Mouse (Mus musculus): Measurements from ENCODE around the gene Yaf2.
"Not testable (repeated sequence)": the region's sequence is repeated elsewhere in the genome, so short reads cannot be mapped to it uniquely, and the experiment has no call there.

Yaf2 gene

DNA sequence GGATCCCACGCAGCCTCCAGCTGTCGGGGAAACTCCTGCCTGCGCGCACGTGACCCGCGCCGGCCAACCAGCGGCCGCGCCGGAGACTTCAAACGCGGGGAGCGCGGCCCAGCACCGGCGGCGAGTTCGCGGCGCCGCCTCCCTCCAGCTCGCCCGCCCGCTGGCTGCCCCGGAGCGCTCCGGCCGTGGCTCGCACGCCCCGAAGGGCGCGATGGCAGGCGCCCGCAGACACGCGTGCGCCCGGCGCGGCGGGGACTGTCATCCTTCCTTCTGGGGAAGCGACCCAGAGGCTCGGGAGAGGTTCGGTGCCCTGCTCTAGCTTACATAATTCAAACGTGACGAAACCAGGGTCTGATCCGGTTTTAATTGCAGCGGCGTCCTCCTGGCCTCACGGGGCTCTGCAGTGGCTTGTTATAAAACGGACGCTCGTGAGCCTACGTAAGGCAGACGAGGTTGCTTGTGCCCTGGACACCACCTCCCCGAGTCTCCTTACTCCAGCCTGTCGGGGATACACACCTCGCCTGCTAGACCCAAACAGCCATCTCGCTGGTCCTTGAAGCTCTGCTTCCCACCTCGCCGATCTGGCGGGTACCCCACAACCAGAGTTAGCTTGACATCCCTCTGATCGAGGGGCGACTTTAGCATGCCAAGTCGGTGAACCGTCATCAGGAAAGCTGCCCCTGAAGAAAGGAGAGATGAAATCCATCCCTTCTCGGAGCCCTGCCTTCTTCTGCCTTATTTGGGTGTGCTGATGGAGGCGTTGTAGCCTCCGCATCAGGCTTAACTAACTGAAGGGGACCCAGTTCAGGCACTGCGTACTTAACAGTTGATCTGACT is at the start of gene Yaf2:
Yaf2 (minus strand) TSS at position 11 of the 837 bp plus-strand sequence.
- DNase-seq (ENCODE audit: low spot score): peak; percentile 84

DNA sequence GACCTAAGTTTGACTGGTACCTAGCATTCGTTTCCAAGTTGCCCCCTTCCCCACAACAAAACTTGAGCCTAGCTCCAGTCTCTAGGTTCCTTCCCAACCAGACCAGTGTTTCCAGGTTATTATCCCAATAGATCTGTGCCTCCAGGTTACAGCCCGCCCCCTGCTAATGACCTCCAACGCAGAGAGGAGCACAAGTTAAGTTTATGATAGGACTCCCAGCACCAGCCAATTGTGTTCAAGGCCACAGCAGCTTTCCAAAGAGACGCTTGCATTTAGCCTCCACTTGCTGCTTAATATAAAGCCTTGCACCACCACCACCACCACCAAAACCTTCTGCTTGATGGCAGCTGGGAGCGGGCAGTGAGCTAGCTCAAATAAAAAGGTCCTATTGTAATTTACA is 44.6 kb upstream of the Yaf2 start:
- no peak for DNase-seq (ENCODE audit: low spot score)

DNA sequence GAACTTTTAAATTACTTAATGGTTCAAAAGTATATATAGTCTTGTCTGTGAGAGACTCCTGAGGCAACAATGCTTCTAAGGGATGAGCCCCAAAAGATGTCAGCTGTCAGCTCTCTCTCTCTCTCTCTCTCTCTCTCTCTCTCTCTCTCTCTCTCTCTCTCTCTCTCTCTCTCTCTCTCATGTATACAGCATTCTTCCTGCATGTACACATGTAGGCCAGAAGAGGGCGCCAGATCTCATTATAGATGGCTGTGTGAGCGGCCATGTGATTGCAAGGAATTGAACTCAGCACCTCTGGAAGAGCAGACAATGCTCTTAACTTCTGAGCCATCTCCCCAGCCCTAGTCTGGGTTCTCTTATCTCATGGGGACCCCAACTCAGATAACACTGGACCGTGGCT is 42.4 kb upstream of the Yaf2 start:
- no peak for DNase-seq (ENCODE audit: low spot score)

DNA sequence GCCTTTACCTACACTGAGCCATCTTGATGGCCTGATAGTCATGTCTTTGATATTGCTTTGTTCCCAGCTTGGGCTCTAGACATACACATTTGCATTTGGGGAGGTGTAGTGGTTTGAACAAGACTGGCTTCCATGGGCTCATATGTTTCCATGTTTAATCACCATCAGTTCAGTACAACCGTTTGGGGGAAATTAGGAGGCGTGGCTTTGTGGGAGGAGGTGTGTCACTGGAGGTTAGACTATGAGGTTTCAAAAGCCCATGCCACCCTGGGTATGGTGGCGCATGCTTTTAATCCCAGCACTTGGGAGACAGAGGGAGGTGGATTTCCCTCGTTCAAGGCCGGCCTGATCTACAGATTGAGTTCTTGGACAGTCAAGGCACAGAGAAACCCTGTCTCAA is 39.0 kb upstream of the Yaf2 start:
- DNase-seq (ENCODE audit: low spot score): no peak

DNA sequence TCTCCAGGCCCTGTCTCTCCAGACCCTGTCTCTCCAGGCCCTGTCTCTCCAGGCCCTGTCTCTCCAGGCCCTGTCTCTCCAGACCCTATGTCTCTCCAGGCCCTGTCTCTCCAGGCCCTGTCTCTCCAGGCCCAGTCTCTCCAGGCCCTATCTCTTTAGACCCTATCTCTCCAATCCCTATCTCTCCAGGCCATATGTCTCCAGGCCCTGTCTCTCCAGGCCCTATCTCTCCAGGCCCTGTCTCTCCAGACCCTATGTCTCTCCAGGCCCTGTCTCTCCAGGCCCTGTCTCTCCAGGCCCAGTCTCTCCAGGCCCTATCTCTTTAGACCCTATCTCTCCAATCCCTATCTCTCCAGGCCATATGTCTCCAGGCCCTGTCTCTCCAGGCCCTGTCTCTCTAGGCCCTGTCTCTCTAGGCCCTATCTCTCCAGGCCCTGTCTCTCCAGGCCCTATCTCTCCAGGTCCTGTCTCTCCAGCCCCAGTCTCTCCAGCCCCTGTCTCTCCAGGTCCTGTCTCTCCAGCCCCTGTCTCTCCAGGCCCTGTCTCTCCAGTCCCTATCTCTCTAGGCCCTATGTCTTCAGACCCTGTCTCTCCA is 35.9 kb upstream of the Yaf2 start:
- DNase-seq (ENCODE audit: low spot score): not testable (repeated sequence)

DNA sequence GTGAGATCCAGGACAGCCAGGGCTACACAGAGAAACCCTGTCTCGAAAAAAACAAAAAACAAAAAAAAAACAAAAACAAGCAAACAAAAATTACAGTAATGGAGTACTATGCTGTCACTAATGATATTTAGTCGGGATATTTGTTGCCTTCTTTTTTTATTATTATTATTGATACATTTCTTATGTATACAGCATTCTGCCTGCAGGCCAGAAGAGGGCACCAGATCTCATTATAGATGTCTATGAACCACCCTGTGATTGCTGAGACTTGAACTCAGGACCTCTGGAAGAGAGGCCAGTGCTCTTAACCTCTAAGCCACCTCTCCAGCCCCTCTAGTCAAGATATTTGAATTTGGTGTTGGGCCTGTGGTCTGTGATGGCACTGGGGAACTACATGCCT is 35.1 kb upstream of the Yaf2 start:
- DNase-seq (ENCODE audit: low spot score): no peak

DNA sequence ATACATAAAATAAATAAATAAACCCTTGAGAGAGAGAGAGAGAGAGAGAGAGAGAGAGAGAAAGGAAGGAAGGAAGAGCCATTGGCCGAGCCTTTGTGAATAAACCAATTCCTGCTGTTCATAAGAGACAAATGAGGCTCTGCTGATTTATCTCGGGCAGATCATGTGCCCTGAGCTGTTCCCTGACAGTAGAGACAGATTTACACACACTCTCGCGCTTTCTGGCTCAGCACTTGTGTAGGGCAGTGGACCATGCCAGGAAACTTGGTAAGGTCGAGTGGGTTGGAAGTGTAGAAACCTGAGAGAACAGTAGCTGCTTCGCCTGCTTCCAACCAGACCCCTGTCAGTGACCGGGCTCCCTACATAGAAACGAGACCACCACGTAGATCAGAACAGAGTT is 31.8 kb upstream of the Yaf2 start:
- no peak for DNase-seq (ENCODE audit: low spot score)

DNA sequence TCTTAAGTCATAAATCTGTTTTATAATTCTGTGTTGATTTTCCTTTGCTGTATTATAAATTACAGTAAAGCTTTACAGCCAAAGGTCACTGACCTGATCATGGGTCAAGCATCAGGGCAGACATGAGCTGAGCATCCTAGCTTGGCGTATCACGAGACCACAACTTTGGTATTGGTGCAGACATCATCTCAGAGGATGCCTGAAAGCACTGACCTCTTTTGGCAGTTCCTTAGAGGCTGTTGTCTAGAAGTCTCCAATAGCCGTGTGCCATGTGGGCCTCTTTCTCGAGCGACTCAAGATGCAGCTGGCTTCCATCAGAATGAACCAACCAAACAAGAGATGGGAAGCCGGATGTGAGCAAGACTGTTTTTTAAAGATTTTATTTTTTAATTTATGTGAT is 28.8 kb upstream of the Yaf2 start:
- DNase-seq (ENCODE audit: low spot score): no peak

DNA sequence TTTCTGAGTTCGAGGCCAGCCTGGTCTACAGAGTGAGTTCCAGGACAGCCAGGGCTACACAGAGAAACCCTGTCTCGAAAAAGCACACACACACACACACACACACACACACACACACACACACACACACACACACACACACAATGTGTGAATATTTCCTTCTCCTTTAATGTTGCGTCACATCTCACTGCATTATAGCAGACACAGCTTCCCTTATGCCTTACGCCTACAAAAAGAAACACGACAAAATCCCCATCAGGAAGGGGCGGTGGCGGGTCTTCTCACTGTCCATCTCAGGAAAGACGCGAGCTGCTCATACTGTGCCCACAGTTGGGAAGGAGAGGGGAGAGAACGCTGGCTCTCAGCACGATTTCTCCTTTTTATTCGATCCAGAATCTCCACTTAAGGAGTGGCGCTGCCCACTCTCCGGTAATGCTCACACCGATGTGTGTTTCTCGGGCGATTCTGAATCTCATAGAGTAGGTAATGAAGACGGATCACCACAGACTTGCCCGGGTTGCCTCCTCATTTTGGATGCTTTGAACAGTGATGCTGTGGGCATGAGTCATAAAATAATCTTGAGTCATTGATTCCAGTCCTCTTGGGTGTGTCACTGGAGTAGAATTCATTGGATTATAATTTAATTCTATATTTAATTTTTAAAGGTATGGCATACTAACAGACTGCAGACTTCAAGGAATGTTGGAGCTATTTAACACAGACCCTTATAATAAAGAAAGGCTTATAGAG is 21.8 kb upstream of the Yaf2 start:
- no peak for DNase-seq (ENCODE audit: low spot score)

DNA sequence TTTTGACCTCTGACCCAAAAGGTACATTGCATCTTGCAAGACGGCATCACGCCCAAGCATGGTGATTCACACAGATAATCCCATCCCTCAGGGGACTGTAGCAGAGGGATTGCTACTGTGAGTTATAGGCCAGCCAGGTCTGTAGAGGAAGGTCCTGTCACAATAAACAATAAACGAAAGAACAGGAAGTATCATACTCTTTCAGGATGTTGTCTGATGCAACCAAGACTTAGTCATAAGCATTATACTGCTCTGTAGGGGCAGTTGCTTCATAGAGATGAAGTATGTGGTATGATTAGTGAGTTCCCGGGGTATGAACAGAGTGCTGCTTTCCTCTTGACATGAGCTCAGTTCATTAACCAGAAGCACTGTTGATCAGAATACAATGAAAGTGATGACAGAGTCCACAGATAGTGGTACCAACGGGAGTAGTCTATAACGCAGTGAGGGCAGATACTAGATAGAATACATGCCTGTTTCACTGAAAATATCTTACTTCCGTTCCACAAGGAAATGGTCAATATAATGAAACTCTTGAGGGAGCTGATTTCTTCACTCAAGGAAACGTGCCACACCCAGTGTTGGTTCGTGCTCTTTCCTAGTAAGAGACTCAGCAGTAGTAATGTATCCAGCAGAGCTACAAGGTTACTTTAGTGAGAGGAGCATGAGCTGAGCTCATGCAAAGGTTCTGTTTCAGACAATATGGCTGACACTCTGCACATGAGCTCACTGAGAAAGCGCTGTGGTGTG is 4.1 kb upstream of the Yaf2 start:
- no peak for DNase-seq (ENCODE audit: low spot score)

DNA sequence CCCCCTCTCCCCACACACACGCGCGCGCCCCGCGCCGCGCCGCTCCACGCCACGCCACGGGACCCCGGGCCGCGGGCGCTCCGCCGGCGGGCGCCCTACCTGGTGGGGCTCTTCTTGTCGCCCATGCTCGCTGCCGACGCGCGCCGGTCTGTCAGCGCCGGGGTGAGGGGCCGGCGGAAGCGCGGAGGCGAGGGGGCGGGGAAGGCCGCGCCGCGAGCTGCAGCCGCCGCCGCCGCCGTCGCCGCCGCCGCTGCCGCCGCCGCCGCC is 144 bp downstream of the Yaf2 start:
- no peak for DNase-seq (ENCODE audit: low spot score)

DNA sequence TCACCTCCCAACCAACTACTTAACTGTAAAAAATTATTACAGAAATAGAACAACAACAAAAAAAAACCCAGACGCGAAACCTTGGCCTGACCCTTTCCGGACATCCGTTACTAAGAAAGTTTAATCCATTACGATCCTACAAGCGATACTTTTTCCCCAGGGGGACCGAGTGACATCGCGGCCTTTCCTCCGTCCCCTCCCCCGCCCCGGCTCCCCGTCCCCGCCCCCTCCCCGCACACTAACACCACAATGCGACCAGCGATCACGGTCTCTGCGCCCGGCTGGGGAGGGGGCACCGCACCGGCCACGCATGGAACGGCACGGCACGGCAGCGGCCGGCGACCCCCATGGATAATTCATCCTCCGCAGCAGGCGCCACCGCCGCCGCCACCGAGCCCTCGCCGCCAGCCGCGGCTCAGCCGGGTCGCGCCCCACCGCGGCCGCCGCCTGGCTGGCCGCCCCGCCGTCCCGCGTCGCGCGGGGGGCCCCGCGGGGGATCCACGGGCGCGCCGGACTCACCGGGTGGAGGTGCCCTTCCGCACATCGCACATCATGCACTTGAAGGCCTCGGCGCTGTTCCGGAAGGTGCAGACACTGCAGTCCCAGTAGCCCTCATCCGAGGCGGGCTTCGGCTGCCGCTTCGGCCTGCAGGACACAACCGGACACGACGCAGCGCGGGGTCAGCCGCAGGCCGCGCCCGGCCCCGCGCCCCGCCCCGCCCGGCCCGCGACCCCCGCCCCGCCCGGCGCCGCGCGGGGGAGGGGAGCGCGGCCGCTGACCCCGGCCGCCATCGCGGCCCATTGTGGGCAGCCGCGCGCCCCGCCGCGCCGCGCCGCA is 696 bp downstream of the Yaf2 start:
- DNase-seq (ENCODE audit: low spot score): peak; percentile 41

DNA sequence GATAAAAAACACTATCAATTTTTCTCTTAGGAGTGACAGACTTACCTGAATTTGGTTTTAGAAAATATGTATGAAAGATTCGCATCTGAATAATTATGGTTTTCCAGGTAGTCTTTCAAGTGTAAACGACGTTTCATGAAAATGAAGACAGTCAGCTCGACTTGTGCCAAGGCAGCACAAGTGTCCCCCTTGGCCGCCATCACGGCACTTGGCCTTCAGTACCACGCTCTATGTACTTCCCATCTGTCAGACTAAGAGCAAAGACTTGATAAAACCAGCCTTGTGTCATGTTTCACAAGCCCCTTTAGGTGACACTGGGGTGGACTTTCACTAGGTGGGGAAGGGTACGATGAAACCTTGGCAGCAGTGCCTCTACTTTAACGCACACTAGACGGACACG is 5.5 kb downstream of the Yaf2 start:
- DNase-seq (ENCODE audit: low spot score): no peak

DNA sequence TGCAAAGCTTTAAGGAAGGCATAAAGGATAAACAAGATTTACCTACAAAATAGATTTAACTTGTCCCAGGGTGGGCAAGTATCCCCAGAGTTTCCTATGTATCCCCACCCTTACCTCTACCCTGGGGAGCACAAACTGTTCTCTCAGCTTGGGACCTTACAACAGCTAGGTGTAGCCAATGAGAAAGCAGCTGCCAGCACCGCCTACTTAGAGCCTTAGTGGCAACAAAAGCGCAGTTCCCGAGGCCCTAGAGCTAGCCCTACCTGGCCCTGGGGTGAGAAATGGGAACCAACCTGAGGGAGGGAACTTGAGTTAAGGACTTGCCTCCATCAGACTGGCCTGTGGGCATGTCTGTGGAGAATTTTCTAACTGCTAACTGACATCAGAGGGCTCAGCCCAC is 9.5 kb downstream of the Yaf2 start:
- DNase-seq (ENCODE audit: low spot score): no peak

DNA sequence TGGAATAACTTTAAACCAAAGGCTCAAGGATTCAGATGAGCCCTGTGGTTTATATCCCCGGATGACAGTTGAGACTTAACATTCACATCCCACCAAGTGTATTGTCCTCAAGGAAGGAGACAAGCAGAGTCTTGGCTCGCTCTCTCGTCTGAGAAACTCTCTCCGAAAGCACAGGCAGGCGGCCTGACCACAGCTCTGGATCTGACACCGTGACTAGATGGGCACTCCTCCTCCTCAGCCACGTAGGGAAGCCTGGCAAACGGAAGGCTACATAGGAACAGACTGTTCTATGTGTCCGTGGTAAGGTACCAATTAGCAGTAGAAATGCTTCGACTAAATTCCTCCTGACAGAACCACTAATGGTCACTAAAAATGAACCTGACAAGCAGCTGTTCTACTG is 10.1 kb downstream of the Yaf2 start:
- no peak for DNase-seq (ENCODE audit: low spot score)

DNA sequence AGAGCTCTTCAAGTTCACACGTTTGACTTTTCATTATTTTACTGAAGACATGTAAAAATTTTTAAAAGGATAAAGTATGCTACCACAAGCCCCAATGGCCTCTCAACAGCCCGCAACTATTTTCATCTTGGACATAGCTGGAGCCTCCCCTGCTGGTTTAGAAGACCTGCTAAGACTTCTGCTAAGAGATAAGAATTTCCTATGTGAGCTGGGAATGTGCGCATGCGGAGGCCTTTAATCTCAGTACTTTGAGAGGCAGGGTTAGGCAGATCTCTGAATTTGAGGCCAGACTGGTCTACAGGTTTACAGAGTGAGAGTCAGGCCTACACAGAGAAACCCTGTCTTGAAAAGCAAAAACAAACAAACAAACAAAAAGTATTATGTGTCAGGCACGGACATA is 11.4 kb downstream of the Yaf2 start:
- DNase-seq (ENCODE audit: low spot score): no peak

DNA sequence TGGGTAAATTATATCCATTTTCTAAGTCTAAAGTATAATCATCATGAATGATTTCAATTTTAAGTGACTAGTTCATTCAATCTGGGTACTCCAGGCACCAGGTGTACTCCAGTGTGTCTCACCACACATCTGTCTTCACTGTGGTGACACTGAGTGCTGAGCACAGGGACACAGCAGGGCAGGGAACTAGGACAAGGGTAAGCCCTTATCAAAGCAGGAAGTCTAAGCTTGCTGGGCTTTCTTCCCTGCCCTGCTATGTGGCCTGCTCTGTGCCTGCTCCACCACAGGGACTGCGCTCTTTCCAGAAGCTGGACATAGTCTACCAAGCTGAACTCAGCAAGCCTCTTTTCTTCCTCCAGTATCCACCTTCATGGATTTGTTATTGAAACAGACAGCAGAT is 18.0 kb downstream of the Yaf2 start:
- DNase-seq (ENCODE audit: low spot score): peak; percentile 32

DNA sequence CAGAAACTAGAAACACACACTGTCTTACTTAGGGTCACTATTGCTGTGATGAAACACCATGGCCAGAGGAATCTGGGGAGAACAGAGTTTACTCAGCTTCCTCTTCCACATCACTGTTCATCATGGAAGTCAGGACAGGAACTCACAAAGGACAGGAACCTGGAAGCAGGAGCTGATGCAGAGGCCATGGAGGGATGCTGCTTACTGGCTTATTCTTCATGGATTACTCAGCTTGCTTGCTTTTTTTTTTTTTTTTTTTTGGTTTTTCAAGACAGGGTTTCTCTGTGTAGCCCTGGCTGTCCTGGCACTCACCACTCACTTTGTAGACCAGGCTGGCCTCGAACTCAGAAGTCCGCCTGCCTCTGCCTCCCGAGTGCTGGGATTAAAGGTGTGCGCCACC is 26.4 kb downstream of the Yaf2 start:
- not testable (repeated sequence) for DNase-seq (ENCODE audit: low spot score)

DNA sequence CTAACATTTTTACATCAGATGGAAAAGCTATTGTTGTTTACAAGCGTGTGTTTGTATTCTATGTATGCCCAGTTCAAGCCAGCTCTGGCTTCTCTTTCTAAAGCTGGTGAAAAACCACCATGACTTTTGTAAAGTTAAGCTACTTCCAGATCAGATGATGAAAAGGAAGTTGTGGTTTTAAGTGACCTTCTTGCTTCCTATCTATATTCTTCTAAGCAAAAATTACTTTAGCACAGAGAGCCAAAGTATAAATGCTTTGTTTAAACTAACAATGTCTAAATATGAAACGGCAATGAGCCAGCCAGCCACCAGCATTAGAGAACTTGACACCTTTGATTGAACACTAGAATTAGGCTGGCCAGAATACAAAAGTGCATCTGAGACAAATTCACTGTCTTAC is 38.5 kb downstream of the Yaf2 start:
- DNase-seq (ENCODE audit: low spot score): no peak

DNA sequence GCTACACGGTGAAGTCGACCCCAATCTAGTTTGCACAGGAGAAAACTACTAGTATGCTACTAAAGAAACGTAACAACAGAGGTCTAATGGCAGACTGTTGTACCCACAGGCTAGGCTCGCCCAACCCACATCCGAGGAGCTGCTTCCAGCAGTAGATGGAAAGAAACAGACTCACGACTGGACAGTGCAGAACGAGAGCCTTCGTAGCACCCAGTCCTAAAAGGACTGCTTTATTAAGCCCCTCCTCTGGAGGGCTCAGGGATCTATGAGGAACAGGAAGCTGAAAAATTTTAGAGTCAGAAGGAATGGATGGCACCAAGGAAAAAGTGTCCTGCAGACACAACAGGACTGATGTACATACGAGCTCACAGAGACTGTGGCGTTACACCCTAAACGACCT is 42.3 kb downstream of the Yaf2 start:
- DNase-seq (ENCODE audit: low spot score): no peak

DNA sequence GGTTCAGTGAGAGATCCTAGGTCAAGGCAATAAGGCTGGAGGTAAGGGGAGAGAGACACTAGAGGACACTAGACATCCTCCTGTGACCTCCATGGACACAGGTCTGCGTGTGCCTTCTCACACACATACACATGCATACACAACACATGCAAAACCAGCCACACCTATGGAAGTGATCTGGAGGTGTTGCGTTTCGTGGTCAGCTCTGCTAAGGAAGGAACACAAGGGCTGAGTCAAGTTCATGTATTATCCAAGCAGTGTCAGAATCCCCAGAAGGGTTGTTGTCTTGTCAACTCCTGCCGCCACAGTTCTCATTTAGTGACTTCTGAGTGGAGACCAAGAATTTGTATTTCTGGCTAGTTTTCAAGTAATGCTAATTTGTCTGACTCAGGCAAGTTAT is 48.4 kb downstream of the Yaf2 start:
- no peak for DNase-seq (ENCODE audit: low spot score)

DNA sequence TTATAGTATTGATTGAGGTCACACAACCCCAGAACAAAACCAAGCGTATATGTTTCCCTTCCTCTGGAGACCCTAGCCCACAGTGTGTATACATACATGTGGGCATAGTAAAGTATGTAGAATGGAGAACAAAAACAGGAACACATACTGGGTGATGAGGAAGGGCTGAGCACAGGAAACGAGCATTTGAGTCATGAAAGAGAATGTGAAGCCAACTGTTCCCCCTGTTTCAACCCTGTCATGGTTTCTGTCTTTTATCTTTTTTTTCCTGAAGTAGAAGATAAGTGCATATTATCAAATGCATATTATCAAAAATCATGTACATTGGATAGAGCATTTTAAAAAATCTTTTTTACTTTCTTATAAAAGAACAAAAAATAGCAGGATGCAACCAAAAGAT is 49.1 kb downstream of the Yaf2 start:
- no peak for DNase-seq (ENCODE audit: low spot score)
